Mouse (Mus musculus) retina, embryonic 14.5 days (tissue): ENCODE measurements at regions not wholly inside any gene's neighbourhood (a gene's known extent, or its start where the extent isn't known, plus 50 kb on each side); places are given as distances from the start of the nearest gene placed in this dataset.

Experiments
- DNase-seq: peaks from one replicate; pipeline ENCODE4 v3.0.0-alpha.2; 2015; ENCODE audit warnings: low spot score

- DNase-seq = no peak
Measured at GRCm38 (mm10) chr13:72023666-72024065, 60.1 kb upstream of the Irx1 start.

DNA sequence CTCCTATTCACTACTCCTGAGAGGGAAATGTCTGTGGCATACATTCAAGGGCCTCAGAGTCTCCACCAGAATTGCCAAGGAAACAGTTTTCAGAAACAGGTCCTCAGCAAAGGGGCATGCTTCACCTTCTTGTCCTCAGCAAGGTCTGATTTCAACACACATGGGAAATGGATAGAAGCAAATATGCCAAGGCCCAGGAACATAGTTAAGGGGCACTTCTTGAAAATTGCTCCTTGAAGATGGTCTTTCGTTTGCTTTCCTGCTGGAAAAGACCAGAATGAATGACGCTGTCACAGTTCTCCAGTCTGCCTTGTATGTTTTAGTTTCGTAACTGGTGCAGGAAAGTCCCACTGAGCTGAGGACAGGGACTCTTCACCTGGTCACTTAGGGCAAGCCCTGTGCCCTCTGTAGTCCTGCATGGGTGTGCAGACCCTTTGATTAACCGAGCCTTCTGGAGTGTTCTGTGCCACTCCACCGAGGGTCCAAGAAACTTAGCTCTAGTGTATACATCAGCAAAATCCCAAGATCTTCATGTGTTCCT, 80.5 kb upstream of the Irx1 start:
- DNase-seq = no peak

DNA sequence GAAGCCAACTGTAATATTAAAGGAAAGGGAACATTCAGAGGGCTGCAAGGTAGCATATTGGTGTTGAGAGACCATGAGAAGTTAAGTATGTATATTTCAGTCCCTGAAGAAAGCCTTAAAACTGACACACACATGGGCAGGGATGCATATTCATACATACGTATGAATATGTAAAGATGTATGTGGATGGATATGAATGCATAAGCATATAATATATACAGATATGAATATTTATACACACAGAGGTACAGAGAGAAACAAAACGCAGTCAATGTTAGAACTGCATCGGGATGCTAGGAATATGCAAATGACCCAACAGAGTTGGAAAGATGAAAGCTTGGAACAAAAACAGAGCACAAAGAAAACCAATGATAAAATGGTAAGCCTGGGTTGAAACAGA, 92.9 kb upstream of the Irx1 start:
- DNase-seq = no peak

DNA sequence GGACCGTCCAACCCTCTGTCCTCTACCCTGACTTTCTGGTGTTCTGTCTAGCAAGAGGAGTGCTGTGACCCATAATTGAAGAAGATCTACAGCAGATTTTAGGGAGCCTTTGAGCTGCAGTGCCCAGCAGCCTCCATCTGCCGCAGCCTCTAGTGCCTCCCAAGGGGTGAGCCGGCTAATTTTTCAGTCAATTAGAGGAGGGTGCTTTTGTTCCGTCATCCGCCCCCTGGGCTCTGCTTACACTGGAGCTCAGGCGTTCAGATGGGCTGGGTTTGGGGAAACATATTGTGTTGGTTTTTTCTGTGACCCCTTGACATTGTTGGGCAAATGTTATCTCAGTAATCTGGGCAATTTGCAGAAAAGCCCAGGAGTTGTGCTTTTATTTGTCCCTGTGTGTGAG, 98.1 kb upstream of the Irx1 start:
- peak; percentile 41 for DNase-seq

DNA sequence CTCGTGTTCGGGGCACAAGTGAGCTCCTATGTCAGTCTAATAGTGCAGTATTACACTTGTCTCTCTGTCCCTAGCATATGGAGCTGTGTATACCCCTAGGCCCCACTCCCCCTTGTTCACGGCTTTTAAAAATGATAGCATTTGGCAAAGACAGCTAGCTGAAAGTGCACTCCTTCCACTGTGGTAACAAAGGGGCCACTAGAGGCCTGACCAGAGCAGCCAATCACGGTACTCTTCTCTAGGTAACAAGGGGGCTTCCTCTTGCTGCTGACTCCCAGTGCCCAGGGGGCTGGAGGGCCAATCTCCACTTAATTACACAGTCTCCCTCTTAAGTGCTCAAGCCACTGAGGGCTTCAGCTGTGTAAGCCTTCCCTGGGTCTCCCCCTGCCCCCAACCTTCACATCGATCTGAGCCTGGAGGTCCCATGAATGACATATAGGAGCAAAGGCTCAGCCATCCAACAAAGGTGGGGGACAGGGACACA, 99.8 kb upstream of the Irx1 start:
- peak; percentile 10 for DNase-seq

GRCm38 (mm10) chr13:72096585-72096984, 133.1 kb upstream of the Irx1 start:
- no peak for DNase-seq

DNA sequence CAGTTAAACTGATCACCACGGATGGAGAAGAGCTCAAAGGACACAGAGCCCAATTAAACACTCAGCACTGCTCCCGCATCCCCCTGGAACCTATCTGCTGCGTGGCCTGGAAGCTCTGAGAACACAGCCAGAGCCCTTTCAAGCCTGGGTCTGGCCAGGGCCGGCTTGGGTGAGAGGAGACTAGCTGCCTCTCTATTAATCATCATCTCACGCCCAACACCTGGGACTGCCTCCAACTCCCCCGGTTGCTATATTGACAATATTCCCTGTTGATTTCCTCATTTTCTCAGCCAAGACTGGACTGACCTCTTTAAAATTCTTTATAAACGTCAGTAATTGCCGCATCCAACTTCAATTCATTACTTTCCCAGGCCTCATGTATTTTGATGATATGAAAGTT, 133.7 kb upstream of the Irx1 start:
- DNase-seq = no peak

- DNase-seq = no peak
Measured at GRCm38 (mm10) chr13:72097811-72098210, 134.3 kb upstream of the Irx1 start.

GRCm38 (mm10) chr13:72100741-72101140, 137.2 kb upstream of the Irx1 start:
- DNase-seq = no peak

DNA sequence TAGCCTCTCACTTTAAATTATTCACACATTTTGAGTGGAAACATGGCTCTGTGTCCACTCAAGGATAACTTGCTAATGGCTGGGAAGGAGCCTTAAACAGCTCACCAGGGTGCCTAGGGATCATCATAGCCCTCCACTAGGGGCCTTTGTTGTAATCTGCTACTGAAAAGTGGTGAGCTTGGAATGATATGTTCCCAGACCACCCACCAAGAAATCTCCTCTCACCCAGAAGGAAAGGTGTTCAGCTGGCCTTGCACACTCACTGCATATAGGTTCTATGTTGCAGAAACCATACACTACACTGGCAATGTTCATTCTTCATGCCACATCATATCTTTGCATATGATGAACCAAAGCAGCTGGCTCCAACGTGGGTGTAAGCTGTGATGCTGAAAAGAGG, 145.1 kb upstream of the Irx1 start:
- DNase-seq = no peak

DNA sequence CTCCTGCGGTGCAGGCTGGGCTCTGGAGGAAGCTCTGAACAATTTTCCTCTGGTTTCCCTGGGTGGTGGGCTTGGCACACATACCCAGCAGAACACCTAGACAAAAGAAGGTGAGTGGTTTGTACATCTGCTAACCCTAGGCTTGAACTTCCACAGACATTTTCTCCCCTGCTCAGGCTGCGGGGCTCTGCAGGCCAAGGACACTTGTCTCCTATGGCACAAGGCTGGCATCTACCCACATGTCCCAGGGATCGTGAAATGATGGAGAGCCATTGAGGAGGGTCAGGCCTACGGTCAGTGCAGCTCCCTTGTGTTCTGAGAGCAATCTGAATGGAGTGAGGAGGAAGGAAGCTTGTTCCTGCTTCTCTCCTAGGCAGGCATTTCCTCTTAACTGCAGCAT, 150.4 kb upstream of the Irx1 start:
- no peak for DNase-seq

GRCm38 (mm10) chr13:72114776-72115663, 151.5 kb upstream of the Irx1 start:
- peak; percentile 20 for DNase-seq

- DNase-seq = no peak
Measured at GRCm38 (mm10) chr13:72120467-72120866, 156.9 kb upstream of the Irx1 start.

- DNase-seq = peak; percentile 39
Measured at GRCm38 (mm10) chr13:72120911-72121553, 157.5 kb upstream of the Irx1 start.

GRCm38 (mm10) chr13:72121554-72122229, 158.2 kb upstream of the Irx1 start:
- DNase-seq = no peak

DNA sequence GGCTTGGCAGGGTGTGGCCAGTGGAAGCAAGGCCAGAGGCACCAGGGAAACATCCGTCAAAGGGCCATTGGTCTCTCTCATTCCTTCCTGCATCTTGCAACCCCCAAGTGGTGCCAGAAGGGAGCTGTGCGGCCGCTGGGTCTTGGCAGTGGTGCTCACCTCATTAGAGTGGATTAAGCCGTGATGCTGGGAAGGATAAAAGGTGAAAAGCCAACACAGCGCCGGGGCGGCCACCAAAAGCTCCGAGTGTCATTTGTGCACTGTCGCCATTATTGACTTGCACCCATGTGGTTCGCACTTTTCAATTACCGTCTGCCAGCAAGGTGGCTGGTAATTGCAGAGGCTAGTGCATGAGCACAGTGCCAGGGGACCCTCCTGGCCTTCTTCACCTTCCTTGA, 158.7 kb upstream of the Irx1 start:
- peak; percentile 11 for DNase-seq

DNA sequence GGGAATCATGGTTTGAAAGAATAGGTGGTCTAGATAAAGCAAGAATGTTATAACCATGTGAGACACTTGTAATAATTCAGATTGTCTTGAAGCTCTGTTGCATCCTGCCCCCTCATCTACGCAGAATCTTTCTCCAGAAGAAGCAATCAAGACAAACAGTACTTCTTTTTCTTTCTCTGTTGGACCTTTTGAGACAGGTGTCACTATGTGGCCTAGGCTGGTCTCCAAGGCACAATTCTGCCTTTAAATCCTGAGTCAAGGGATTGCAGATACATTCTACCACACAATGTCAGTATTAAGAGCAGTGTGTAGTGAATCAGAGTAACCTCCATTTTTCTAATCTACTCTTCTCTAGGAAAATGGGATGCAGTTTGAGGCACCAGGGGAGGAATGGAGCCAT, 164.8 kb upstream of the Irx1 start:
- DNase-seq = no peak

GRCm38 (mm10) chr13:72131341-72131740, 167.8 kb upstream of the Irx1 start:
- no peak for DNase-seq

DNA sequence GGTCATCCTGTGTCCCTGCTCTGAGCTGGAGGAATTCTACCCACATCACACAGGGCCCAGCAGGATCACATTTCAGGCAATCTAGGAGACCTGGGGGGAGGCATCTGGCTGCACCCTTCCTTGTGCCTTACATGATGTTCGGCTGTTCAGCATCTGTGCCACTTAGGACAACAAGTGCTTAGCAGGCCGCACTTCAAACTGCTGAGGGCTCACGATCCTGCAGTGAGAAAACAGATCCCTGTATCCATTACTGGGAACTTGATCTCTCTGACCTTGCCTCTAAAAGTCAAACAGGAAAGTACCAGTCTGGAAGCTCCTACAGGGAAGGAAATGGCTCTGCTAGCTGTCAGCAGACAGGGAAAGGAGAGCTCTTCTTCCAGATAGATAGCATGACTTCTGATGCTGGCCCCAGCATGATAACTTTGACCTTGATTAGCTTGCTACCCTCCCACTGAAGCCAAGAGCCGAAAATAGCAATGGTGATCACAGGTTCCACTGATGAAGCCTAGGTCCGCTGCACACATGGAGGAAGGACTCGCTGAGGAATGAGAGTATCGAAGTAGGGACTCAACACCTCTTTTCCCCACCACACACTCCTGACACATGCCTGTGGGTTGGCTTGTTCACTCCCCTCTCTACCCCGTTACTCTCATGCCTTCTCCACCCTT, 170.7 kb upstream of the Irx1 start:
- DNase-seq = no peak

DNA sequence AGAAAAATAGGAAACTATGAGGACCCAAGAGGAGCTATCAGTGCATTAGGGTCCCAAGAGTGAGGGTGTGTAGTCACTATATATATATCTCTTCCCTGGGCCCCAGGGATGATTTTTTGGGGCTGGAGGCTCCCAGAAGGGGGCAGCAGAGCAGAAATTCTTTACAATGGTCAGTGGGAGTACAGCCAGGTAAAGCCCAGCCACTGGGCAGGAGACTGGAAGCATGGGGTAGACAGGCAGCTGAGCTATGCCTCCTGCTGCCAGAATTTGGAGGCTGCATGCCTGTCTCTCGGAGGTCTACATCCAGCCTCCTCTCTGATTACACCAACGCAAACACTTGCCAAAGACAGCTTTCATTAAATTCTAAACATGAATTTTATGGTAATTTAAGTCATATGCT, 202.7 kb upstream of the Irx1 start:
- no peak for DNase-seq

DNA sequence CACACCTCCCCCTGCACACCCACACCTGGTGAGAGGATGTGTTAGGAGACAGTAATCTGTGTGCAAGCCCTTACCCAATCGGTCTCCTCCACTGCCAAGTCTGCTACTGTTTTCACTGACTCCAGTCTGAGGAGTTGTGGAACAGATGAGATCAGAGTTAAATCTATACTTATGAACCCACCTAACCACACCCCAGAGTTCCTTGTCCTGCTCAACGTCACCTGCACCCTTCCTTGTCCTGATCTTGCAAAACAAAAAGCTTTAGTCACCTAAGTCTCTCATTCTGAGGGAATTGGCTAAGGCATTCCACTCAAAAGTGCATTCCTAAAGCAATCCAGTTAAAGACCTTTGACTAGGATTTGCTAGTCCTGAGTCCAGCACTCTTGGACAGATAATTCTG, 203.9 kb upstream of the Irx1 start:
- no peak for DNase-seq

GRCm38 (mm10) chr13:72183636-72184035, 220.1 kb upstream of the Irx1 start:
- no peak for DNase-seq
